Mouse (Mus musculus): ENCODE data around the gene Edar. TPM values are rescaled to one million over a fixed set of nuclear protein-coding genes. Genes with fewer than 3 reads are reported as not detected.

Edar gene
- total RNA-seq, 2 experiments from 2014 or later = not detected

Other genes starting within 250 kb of the Edar start
- gene Ranbp2, start 228.7 kb downstream of the Edar start, total RNA-seq (2015; ENCODE audit: low replicate concordance) = 108 and 114 TPM in 2 replicates
- gene Ranbp2, start 228.7 kb downstream of the Edar start, total RNA-seq (2017; ENCODE audit: low replicate concordance) = 164 and 178 TPM in 2 replicates
- 0.19 and 2.3 TPM in 2 replicates for gene Ccdc138, start 177.7 kb downstream of the Edar start, total RNA-seq (2015; ENCODE audit: low replicate concordance)
- 3.7 and 4.7 TPM in 2 replicates for gene Ccdc138, start 177.7 kb downstream of the Edar start, total RNA-seq (2017; ENCODE audit: low replicate concordance)
- gene Gm17542, start 42.6 kb upstream of the Edar start, total RNA-seq (2015; ENCODE audit: low replicate concordance) = not detected in 2 replicates
- not detected in 2 replicates for gene Gm17542, start 42.6 kb upstream of the Edar start, total RNA-seq (2017; ENCODE audit: low replicate concordance)
- not detected in 2 replicates for gene Sh3rf3, start 137.7 kb upstream of the Edar start, total RNA-seq (2015; ENCODE audit: low replicate concordance)
- not detected in 2 replicates for gene Sh3rf3, start 137.7 kb upstream of the Edar start, total RNA-seq (2017; ENCODE audit: low replicate concordance)

Measured in erythroblast, adult 5-6 weeks (primary cell).